Mouse (Mus musculus): ENCODE measurements around the gene Loxl1. TPM values are rescaled to one million over a fixed set of nuclear protein-coding genes. Genes with fewer than 3 reads are reported as not detected.

Loxl1 gene
- polyA plus RNA-seq, 1 experiment from 2014 or later, result 3.7 TPM

- Histone ChIP-seq H3K4me1 (peaks cover 21% of the 10 kb centered on the region), H3K9me3 (replicated peaks) (no peaks in the 10 kb centered on the region), H3K4me2 (no peak overlapping the region), H3K36me3 (no peaks in the 10 kb centered on the region), H3K4me3 (no peak overlapping the region), H3K27me3 (replicated peaks) (peaks cover 84% of the 10 kb centered on the region), H3K27ac (no peak overlapping the region), H3K9ac (no peak overlapping the region)
- ATAC-seq, result no peak
- 60% methylated on average over 14 of the region's 14 CpGs for WGBS (ENCODE audit: insufficient replicate concordance)
Measured at GRCm38 (mm10) chr9:58310043-58310660, 2.8 kb downstream of the Loxl1 start.

GRCm38 (mm10) chr9:58308395-58308794 lies 4.6 kb downstream of the Loxl1 start:
- H3K9ac ChIP-seq, result no peak overlapping the region
- ATAC-seq, result no peak
- H3K27ac ChIP-seq, result no peak overlapping the region
- H3K4me1 ChIP-seq, result peaks cover 21% of the 10 kb centered on the region
- no peak overlapping the region for H3K4me2 ChIP-seq
- no peaks in the 10 kb centered on the region for H3K36me3 ChIP-seq
- 43% methylated on average over 6 of the region's 6 CpGs for WGBS (ENCODE audit: insufficient replicate concordance)
- no peak overlapping the region for H3K4me3 ChIP-seq
- peaks cover 78% of the 10 kb centered on the region for H3K27me3 ChIP-seq (replicated peaks)
- H3K9me3 ChIP-seq (replicated peaks), result no peaks in the 10 kb centered on the region

- no peak overlapping the region for H3K27ac ChIP-seq
- peaks cover 9% of the 10 kb centered on the region; the same call in 1 of the 2 replicates for H3K4me1 ChIP-seq
- H3K9ac ChIP-seq, result no peak overlapping the region
- H3K4me2 ChIP-seq, result no peak overlapping the region
- ATAC-seq, result no peak
- H3K36me3 ChIP-seq, result no peaks in the 10 kb centered on the region
- WGBS (ENCODE audit: insufficient replicate concordance), result 30% methylated on average over 6 of the region's 6 CpGs
- H3K4me3 ChIP-seq, result no peak overlapping the region
- no peaks in the 10 kb centered on the region for H3K9me3 ChIP-seq (replicated peaks)
- peaks cover 51% of the 10 kb centered on the region for H3K27me3 ChIP-seq (replicated peaks)
Measured at GRCm38 (mm10) chr9:58305686-58306085, 7.3 kb downstream of the Loxl1 start.

DNA sequence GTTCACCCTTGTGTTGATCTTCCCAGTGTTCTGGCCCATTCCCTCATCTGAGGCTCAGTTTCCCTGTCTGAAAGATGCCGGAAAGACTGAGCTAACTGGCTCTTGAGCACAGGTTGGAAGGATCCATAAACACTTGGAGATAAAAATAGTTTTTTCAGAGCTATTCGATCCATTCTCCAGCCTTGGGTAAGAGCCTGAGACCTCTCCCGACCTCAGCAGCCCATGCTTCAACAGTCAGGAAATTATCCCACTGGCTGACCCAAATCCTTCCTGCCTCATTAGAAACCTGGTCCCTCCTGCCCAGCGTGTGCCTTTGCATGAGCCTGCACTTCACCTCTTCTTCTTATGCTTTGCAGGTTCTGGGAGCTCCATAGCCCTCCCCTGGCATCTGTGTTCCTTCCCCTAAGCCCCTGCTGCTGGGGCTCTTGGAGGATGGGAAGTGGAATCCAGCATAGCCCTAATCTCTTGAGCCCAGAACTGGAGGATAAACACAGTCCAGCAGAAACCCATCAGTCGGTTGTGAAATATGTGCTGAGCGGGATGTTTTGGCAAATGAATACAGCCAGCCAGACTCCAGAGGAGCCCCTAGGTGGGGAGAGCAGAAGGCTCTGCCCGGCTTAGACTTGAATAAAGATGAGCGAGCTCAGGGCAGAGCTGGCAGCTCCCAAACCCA lies 9.3 kb downstream of the Loxl1 start:
- Histone ChIP-seq H3K9ac (no peak overlapping the region), H3K9me3 (replicated peaks) (no peaks in the 10 kb centered on the region), H3K4me2 (no peak overlapping the region), H3K36me3 (no peaks in the 10 kb centered on the region), H3K4me3 (no peak overlapping the region), H3K27me3 (replicated peaks) (peaks cover 36% of the 10 kb centered on the region), H3K4me1 (peaks cover 9% of the 10 kb centered on the region; the same call in 1 of the 2 replicates), H3K27ac (no peak overlapping the region; the same call in 1 of the 2 replicates)
- no peak for ATAC-seq
- WGBS (ENCODE audit: insufficient replicate concordance), result 52% methylated on average over 8 of the region's 8 CpGs

- H3K4me2 ChIP-seq, result no peak overlapping the region
- peaks cover 30% of the 10 kb centered on the region for H3K27me3 ChIP-seq (replicated peaks)
- no peak overlapping the region for H3K27ac ChIP-seq
- no peak overlapping the region for H3K4me3 ChIP-seq
- ATAC-seq, result no peak
- no peaks in the 10 kb centered on the region for H3K9me3 ChIP-seq (replicated peaks)
- H3K36me3 ChIP-seq, result no peaks in the 10 kb centered on the region
- H3K4me1 ChIP-seq, result peaks cover 9% of the 10 kb centered on the region; the same call in 1 of the 2 replicates
- 50% methylated on average over 5 of the region's 5 CpGs for WGBS (ENCODE audit: insufficient replicate concordance)
- H3K9ac ChIP-seq, result no peak overlapping the region
Measured at GRCm38 (mm10) chr9:58303115-58303514, 9.9 kb downstream of the Loxl1 start.

- Histone ChIP-seq H3K4me2 (no peak overlapping the region), H3K9ac (no peak overlapping the region), H3K36me3 (no peaks in the 10 kb centered on the region), H3K4me3 (no peak overlapping the region), H3K4me1 (0 out of 2 replicates have a peak, but pooled peaks cover 18% of the 10 kb centered on the region), H3K27ac (no peak overlapping the region), H3K9me3 (replicated peaks) (no peaks in the 10 kb centered on the region), H3K27me3 (replicated peaks) (peaks cover 10% of the 10 kb centered on the region)
- 73% methylated on average over 2 of the region's 2 CpGs for WGBS (ENCODE audit: insufficient replicate concordance)
- no peak for ATAC-seq
Measured at GRCm38 (mm10) chr9:58299356-58299799, 13.6 kb downstream of the Loxl1 start.

DNA sequence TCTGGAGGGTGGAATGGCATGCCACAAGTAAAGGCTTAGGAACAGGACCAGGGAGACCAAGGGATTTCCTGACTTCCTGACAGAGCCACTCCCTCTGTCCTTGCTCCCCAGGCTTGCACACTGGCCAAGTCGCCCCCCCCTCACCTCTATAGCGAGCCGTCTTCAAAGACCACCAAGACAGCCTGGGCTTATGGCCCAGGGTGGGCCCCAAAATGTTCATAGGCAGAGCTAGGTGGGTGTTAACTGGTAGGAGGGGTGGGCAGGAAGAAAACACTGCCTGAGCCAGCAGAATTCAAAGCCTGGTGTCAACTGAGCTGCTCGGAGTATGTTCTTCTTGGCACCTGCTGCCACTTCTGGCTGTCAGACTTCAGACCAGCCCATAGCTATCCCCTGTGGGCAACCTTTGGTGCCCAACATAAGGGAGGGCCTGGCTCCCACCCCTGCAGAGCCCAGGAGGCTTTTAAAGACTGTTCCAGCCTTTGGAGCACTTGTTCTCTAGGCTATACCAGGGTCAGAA lies 15.0 kb downstream of the Loxl1 start:
- H3K27ac ChIP-seq, result no peak overlapping the region
- H3K4me2 ChIP-seq, result no peak overlapping the region
- H3K9me3 ChIP-seq (replicated peaks), result no peaks in the 10 kb centered on the region
- H3K4me3 ChIP-seq, result no peak overlapping the region
- no peak overlapping the region for H3K9ac ChIP-seq
- H3K36me3 ChIP-seq, result no peaks in the 10 kb centered on the region
- no peak for ATAC-seq
- WGBS (ENCODE audit: insufficient replicate concordance), result 69% methylated on average over 4 of the region's 4 CpGs
- 0 out of 2 replicates have a peak, but pooled peaks cover 15% of the 10 kb centered on the region for H3K4me1 ChIP-seq
- H3K27me3 ChIP-seq (replicated peaks), result peaks cover 5% of the 10 kb centered on the region

DNA sequence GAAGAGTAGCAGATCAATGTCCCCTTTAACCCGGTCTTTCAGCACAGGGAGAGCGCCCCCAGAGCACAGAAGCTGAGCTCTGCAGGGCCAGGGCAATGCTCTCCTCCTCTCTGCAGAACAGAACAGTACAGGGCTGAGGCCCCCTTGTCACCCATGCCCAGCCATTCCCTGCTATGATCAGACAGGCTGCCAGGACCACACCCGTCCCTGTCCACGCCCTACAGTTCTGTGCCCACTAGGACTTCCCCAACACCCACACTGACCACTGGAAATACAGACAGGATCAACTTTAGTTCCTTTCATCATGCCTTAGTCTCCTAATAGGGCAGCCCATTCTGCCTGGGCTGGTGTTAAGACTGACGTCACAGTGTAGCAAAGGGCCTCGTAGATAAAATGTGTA lies 15.9 kb downstream of the Loxl1 start:
- WGBS (ENCODE audit: insufficient replicate concordance), result 57% methylated on average over 6 of the region's 6 CpGs
- H3K9me3 ChIP-seq (replicated peaks), result no peaks in the 10 kb centered on the region
- no peak overlapping the region for H3K4me2 ChIP-seq
- H3K9ac ChIP-seq, result no peak overlapping the region
- no peak overlapping the region for H3K4me3 ChIP-seq
- 0 out of 2 replicates have a peak, but pooled peaks cover 15% of the 10 kb centered on the region for H3K4me1 ChIP-seq
- ATAC-seq, result no peak
- H3K36me3 ChIP-seq, result no peaks in the 10 kb centered on the region
- no peak overlapping the region for H3K27ac ChIP-seq
- H3K27me3 ChIP-seq (replicated peaks), result peaks cover 5% of the 10 kb centered on the region

- Histone ChIP-seq H3K4me2 (no peak overlapping the region), H3K27ac (peak overlapping the region; percentile 60), H3K36me3 (no peaks in the 10 kb centered on the region), H3K4me3 (no peak overlapping the region), H3K4me1 (0 out of 2 replicates have a peak, but pooled peaks cover 15% of the 10 kb centered on the region), H3K9me3 (replicated peaks) (no peaks in the 10 kb centered on the region), H3K27me3 (replicated peaks) (peaks cover 5% of the 10 kb centered on the region), H3K9ac (no peak overlapping the region)
- ATAC-seq, result peak; percentile 13; the same call in 1 of the 2 replicates
- WGBS (ENCODE audit: insufficient replicate concordance), result 42% methylated on average over 9 of the region's 9 CpGs
Measured at GRCm38 (mm10) chr9:58295766-58296361, 17.1 kb downstream of the Loxl1 start.

DNA sequence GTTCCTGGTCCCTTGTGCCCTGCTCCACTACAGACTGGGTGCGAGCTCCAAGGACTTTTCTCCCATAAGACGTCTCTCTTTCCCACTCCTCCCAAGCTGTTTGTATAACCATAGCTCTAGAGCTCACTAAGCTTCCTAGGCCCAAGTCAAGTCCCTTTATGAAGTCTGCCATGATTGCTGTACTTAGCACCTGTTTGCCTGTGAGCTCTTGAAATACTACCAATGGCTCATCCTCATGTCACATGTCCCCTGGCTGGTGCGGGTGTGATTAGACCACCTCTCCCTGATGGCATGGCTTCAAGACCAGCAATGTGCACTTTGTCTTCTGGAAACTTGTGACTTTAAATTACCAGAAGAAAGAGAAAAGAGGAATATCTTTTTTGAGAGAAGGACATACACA lies 17.6 kb downstream of the Loxl1 start:
- WGBS (ENCODE audit: insufficient replicate concordance), result 72% methylated on average over 3 of the region's 3 CpGs
- Histone ChIP-seq H3K27me3 (replicated peaks) (peaks cover 5% of the 10 kb centered on the region), H3K9ac (no peak overlapping the region), H3K4me1 (0 out of 2 replicates have a peak, but pooled peaks cover 15% of the 10 kb centered on the region), H3K9me3 (replicated peaks) (no peaks in the 10 kb centered on the region), H3K36me3 (no peaks in the 10 kb centered on the region), H3K4me2 (no peak overlapping the region), H3K27ac (no peak overlapping the region), H3K4me3 (no peak overlapping the region)
- no peak for ATAC-seq

GRCm38 (mm10) chr9:58294527-58294926 lies 18.5 kb downstream of the Loxl1 start:
- WGBS (ENCODE audit: insufficient replicate concordance), result 43% methylated on average over 7 of the region's 7 CpGs
- no peak for ATAC-seq
- Histone ChIP-seq H3K9ac (no peak overlapping the region), H3K36me3 (no peaks in the 10 kb centered on the region), H3K4me2 (no peak overlapping the region), H3K27me3 (replicated peaks) (peaks cover 8% of the 10 kb centered on the region), H3K4me1 (0 out of 2 replicates have a peak, but pooled peaks cover 15% of the 10 kb centered on the region), H3K9me3 (replicated peaks) (no peaks in the 10 kb centered on the region), H3K4me3 (no peak overlapping the region), H3K27ac (no peak overlapping the region)

DNA sequence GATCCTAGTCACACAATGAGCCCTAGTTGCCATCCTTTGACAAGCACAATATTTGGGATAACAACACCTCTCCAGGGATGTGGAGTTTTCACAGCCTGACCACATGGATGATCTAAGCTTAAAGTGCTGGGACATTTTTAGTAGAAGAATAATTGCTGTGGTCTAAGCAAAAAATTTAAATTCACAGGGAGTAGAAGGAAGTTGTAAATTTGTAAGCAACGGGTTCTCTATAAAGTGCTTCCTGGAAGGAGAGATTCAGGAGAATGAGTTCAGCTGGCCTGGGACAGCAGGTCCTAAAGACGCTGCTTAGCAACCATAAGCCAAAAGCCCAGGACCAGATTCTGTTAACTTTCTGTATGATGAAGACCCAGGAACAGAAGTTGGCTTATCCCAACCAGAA lies 23.1 kb downstream of the Loxl1 start:
- H3K4me1 ChIP-seq, result no peaks in the 10 kb centered on the region
- H3K27me3 ChIP-seq (replicated peaks), result peaks cover 25% of the 10 kb centered on the region
- H3K9ac ChIP-seq, result no peak overlapping the region
- H3K27ac ChIP-seq, result no peak overlapping the region
- WGBS (ENCODE audit: insufficient replicate concordance), result 49% methylated on average over 2 of the region's 2 CpGs
- ATAC-seq, result no peak
- H3K36me3 ChIP-seq, result no peaks in the 10 kb centered on the region
- H3K9me3 ChIP-seq (replicated peaks), result no peaks in the 10 kb centered on the region
- H3K4me3 ChIP-seq, result no peak overlapping the region
- no peak overlapping the region for H3K4me2 ChIP-seq

Measured in liver, embryonic 12.5 days (tissue).